Mouse (Mus musculus) CH12.LX (cell line): ENCODE results near the gene Otogl. TPM values are rescaled to one million over a fixed set of nuclear protein-coding genes. Genes with fewer than 3 reads are reported as not detected.

ENCODE experiments used
- DNase-seq: peaks from one replicate; pipeline ENCODE4 v3.0.0-alpha.2; 2013; ENCODE audit errors: extremely low read depth
- H3K27ac ChIP-seq: 2 replicates; pipeline ENCODE4 v1.5.1; 2012; ENCODE audit warnings: low read depth, mild to moderate bottlenecking, control low read depth, moderate library complexity; ENCODE audit not compliant: insufficient read depth
- H3K27me3 ChIP-seq: replicated peaks from 2 replicates; pipeline ENCODE3; 2012; ENCODE audit warnings: inconsistent platforms
- H3K36me3 ChIP-seq, 2 experiments: replicated peaks in 1 of 2; 2 replicates each; pipeline versions ENCODE3 to v1.6.1; 2012; ENCODE audit warnings: inconsistent platforms in 1 of 2, low read length in 1 of 2, mild to moderate bottlenecking in 1 of 2, mixed read lengths in 1 of 2, moderate library complexity in 1 of 2; ENCODE audit not compliant: control insufficient read depth in 1 of 2, insufficient read depth in 1 of 2
- H3K4me1 ChIP-seq, 2 experiments: 2 replicates each; pipeline ENCODE4 v1.6.1; 2012; ENCODE audit warnings: inconsistent platforms in 1 of 2, moderate library complexity in 1 of 2; ENCODE audit not compliant: insufficient read depth in 2 of 2, control insufficient read depth in 1 of 2
- H3K4me2 ChIP-seq: 2 replicates; pipeline ENCODE4 v1.6.1; 2012; ENCODE audit warnings: low read depth, mild to moderate bottlenecking, control low read depth; ENCODE audit not compliant: poor library complexity, insufficient read depth, severe bottlenecking
- H3K4me3 ChIP-seq, 3 experiments: fragments of 150-350 bp in 1 of 3; sonication (generic) in 1 of 3; replicated peaks in 1 of 3; 2 replicates each; pipeline versions ENCODE3 to v1.5.1; 2011 to 2012; ENCODE audit warnings: low read depth in 2 of 3, low read length in 2 of 3, mild to moderate bottlenecking in 2 of 3, moderate library complexity in 2 of 3, control low read depth in 1 of 3, improper control_type of control experiment in 1 of 3, inconsistent platforms in 1 of 3, mixed read lengths in 1 of 3; ENCODE audit not compliant: poor library complexity in 1 of 3
- H3K79me2 ChIP-seq: replicated peaks from 2 replicates; pipeline ENCODE4 v1.6.1; 2012; ENCODE audit warnings: mild to moderate bottlenecking, moderate library complexity; ENCODE audit not compliant: control insufficient read depth, poor library complexity, insufficient read depth, severe bottlenecking; ENCODE audit errors: extremely low read depth
- H3K9ac ChIP-seq: 2 replicates; pipeline ENCODE4 v1.6.1; 2012; ENCODE audit warnings: low read depth, mild to moderate bottlenecking, control low read depth, moderate library complexity; ENCODE audit not compliant: insufficient read depth
- H3K9me3 ChIP-seq: replicated peaks from 2 replicates; pipeline ENCODE3; 2012; ENCODE audit warnings: low read length, inconsistent platforms, mixed read lengths
- BHLHE40 ChIP-seq: IDR thresholded peaks from 2 replicates; pipeline ENCODE4 v1.6.1; 2011; ENCODE audit warnings: mild to moderate bottlenecking, low read depth, low read length, improper control_type of control experiment
- CHD1 ChIP-seq: IDR thresholded peaks from 2 replicates; pipeline ENCODE4 v1.6.1; 2012; ENCODE audit warnings: low read depth, low read length, improper control_type of control experiment, inconsistent platforms
- E2F4 ChIP-seq: IDR thresholded peaks from 2 replicates; pipeline ENCODE4 v1.6.1; 2011; ENCODE audit warnings: low read depth, low read length, improper control_type of control experiment; ENCODE audit not compliant: insufficient replicate concordance
- ELF1 ChIP-seq: IDR thresholded peaks from 2 replicates; pipeline ENCODE4 v1.6.1; 2014; ENCODE audit warnings: low read depth, mild to moderate bottlenecking, inconsistent platforms, low read length, improper control_type of control experiment
- EP300 ChIP-seq: IDR thresholded peaks from 2 replicates; pipeline ENCODE4 v1.6.1; 2011; ENCODE audit warnings: low read length, improper control_type of control experiment
- GABPA ChIP-seq: IDR thresholded peaks from 2 replicates; pipeline ENCODE4 v1.6.1; 2012; ENCODE audit warnings: low read depth, low read length, improper control_type of control experiment, inconsistent platforms; ENCODE audit not compliant: insufficient replicate concordance
- IRF4 ChIP-seq: IDR thresholded peaks from 2 replicates; pipeline ENCODE4 v1.6.1; 2014; ENCODE audit warnings: low read depth, mild to moderate bottlenecking, inconsistent platforms, low read length, improper control_type of control experiment
- JUN ChIP-seq: IDR thresholded peaks from 2 replicates; pipeline ENCODE4 v1.6.1; 2011; ENCODE audit warnings: low read depth, mild to moderate bottlenecking, low read length, improper control_type of control experiment, moderate library complexity; ENCODE audit not compliant: insufficient read depth
- JUND ChIP-seq: conservative IDR thresholded peaks from 2 replicates; pipeline ENCODE4 v1.6.1; 2011; ENCODE audit warnings: low read depth, low read length, improper control_type of control experiment
- KAT2A ChIP-seq: IDR thresholded peaks from 2 replicates; pipeline ENCODE4 v1.6.1; 2012; ENCODE audit warnings: low read length, improper control_type of control experiment, inconsistent platforms; ENCODE audit not compliant: insufficient replicate concordance
- MAFK ChIP-seq: IDR thresholded peaks from 2 replicates; pipeline ENCODE4 v1.6.1; 2011; ENCODE audit warnings: low read length, improper control_type of control experiment; ENCODE audit not compliant: insufficient replicate concordance
- MXI1 ChIP-seq: IDR thresholded peaks from 2 replicates; pipeline ENCODE4 v1.6.1; 2011; ENCODE audit warnings: mild to moderate bottlenecking, low read depth, low read length, improper control_type of control experiment
- MYC ChIP-seq: IDR thresholded peaks from 2 replicates; pipeline ENCODE4 v1.6.1; 2011; ENCODE audit warnings: low read depth, mild to moderate bottlenecking, improper control_type of control experiment, low read length
- NELFE ChIP-seq: IDR thresholded peaks from 2 replicates; pipeline ENCODE4 v1.6.1; 2011; ENCODE audit warnings: low read depth, low read length, improper control_type of control experiment
- PAX5 ChIP-seq: IDR thresholded peaks from 2 replicates; pipeline ENCODE4 v1.6.1; 2012; ENCODE audit warnings: low read length, inconsistent platforms, mixed read lengths
- POLR2A ChIP-seq: IDR thresholded peaks from 2 replicates; pipeline ENCODE4 v1.6.1; 2011; ENCODE audit warnings: low read depth, mild to moderate bottlenecking, improper control_type of control experiment, low read length
- SIN3A ChIP-seq: IDR thresholded peaks from 2 replicates; pipeline ENCODE4 v1.6.1; 2012; ENCODE audit warnings: low read length, improper control_type of control experiment, inconsistent platforms
- SMC3 ChIP-seq: IDR thresholded peaks from 2 replicates; pipeline ENCODE4 v1.6.1; 2011; ENCODE audit warnings: low read depth, low read length, improper control_type of control experiment
- TBP ChIP-seq: conservative IDR thresholded peaks from 2 replicates; pipeline ENCODE4 v1.6.1; 2011; ENCODE audit warnings: low read depth, low read length, improper control_type of control experiment
- TCF12 ChIP-seq: IDR thresholded peaks from 2 replicates; pipeline ENCODE4 v1.6.1; 2014; ENCODE audit warnings: low read depth, mild to moderate bottlenecking, inconsistent platforms, low read length, improper control_type of control experiment
- ZC3H11A ChIP-seq: IDR thresholded peaks from 2 replicates; pipeline ENCODE4 v1.6.1; 2012; ENCODE audit warnings: low read depth, mild to moderate bottlenecking, inconsistent platforms, low read length, improper control_type of control experiment
- ZKSCAN1 ChIP-seq: IDR thresholded peaks from 2 replicates; pipeline ENCODE4 v1.6.1; 2012; ENCODE audit warnings: low read depth, inconsistent platforms, low read length, improper control_type of control experiment, borderline replicate concordance
- ZNF384 ChIP-seq: IDR thresholded peaks from 2 replicates; pipeline ENCODE4 v1.6.1; 2012; ENCODE audit warnings: low read depth, low read length, improper control_type of control experiment, inconsistent platforms
- dilution Hi-C: fragments of 300-500 bp; cut with MboI; formaldehyde crosslinking; loops from 2 replicates; pipeline ENCODE4 v1.14.3; 2020; ENCODE audit warnings: low sequenced_read_pairs; ENCODE audit not compliant: extremely low pct_unique_long_range_greater_than_20kb, extremely low pct_ligation_motif_present
- in situ Hi-C: fragments of 300-500 bp; cut with MboI; formaldehyde crosslinking; loops from 3 replicates; pipeline ENCODE4 v1.14.3; 2019; ENCODE audit warnings: low sequenced_read_pairs, low pct_ligation_motif_present, low pct_unique_long_range_greater_than_20kb, mixed read lengths
- polyA plus RNA-seq: library from polyadenylated mRNA; unstranded; fragments of >175 nt; gene quantifications from 2 replicates; pipeline ENCODE4 v1.2.1, GENCODE M21; 2012; ENCODE audit warnings: low read depth; ENCODE audit not compliant: insufficient read length
- total RNA-seq, 2 experiments: library from RNA; depleted of rRNA; stranded (reverse); fragments of 300-350 nt in 1 of 2; fragments of >200 nt in 1 of 2; gene quantifications; 2 replicates each; pipeline ENCODE4 v1.2.3; 2012 to 2014

Gene Otogl
- total and polyA plus RNA-seq, 3 experiments, result 1.1 to 3.2 (median 2.1) TPM

DNA sequence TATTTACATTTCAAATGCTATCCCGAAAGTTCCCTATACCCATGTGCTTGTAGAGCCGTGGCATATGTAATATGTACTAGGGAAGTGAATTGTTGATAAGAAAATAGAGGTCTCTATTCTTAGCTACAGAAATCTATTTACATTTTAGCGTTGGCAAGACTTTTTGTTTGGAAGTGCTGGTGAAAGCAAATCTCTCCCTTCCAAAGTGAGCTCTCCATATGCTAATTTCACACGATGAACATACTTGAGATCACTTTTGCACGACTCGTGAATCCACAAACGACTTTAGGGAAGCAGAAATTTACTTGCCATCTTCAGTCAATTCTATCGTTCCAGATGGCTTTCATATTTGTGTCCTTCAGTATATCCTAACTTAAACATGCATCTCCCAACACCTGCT is 36.7 kb upstream of the Otogl start:
- in situ Hi-C loops, result loop anchor here (25.0 kb wide), 2 partner anchors 339 to 489 kb away; no protein-coding TSS in a partner anchor
- no peak overlapping the region for H3K4me3 ChIP-seq
- no peaks in the 10 kb centered on the region for H3K27me3 ChIP-seq
- dilution Hi-C loops, result no loop called here
- TF ChIP-seq MXI1 (no peak), ELF1 (no peak), JUND (no peak), GABPA (no peak), SMC3 (no peak), TCF12 (no peak), NELFE (no peak), CHD1 (no peak), TBP (no peak), JUN (no peak), POLR2A (no peak), KAT2A (no peak), MYC (no peak), SIN3A (no peak), EP300 (no peak), E2F4 (no peak), PAX5 (no peak), MAFK (no peak), ZNF384 (no peak), ZKSCAN1 (no peak)
- peaks cover 0 to 25% of the 10 kb centered on the region in 2 experiments; a peak in 2 of 4 replicates for H3K4me1 ChIP-seq
- no peak overlapping the region for H3K9ac ChIP-seq
- H3K9me3 ChIP-seq, result no peaks in the 10 kb centered on the region
- DNase-seq, result no peak
- no peaks in the 10 kb centered on the region for H3K36me3 ChIP-seq
- H3K79me2 ChIP-seq, result no peaks in the 10 kb centered on the region
- no peak overlapping the region for H3K27ac ChIP-seq
- H3K4me2 ChIP-seq, result no peak overlapping the region

DNA sequence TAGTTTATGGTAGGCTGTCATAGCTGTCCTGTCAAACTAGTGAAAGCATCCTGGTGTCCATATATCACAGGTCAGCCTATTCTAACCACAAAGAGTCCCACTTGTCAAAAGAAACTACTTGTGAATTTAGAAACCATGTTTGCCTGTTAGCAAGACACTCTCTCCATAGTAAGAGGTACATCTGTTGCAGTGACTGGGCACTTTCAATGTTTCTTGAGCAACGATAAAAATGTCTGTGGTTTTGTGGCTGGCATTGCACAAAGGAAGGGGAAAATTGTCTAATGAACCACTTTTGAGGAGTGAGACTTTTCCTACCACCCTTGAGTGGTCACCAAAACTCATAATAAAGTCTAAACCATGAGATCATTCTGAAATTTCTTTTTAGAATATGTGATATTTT is 36.1 kb upstream of the Otogl start:
- Histone ChIP-seq H3K79me2 (no peaks in the 10 kb centered on the region), H3K4me1 (peaks cover 0 to 25% of the 10 kb centered on the region in 2 experiments; a peak in 2 of 4 replicates), H3K27ac (no peak overlapping the region), H3K27me3 (no peaks in the 10 kb centered on the region), H3K4me3 (no peak overlapping the region), H3K4me2 (no peak overlapping the region), H3K9me3 (no peaks in the 10 kb centered on the region)
- DNase-seq, result no peak
- in situ Hi-C loops, result loop anchor here (25.0 kb wide), 2 partner anchors 339 to 489 kb away; no protein-coding TSS in a partner anchor
- no peak for TF ChIP-seq BHLHE40
- TF ChIP-seq MAFK, result no peak
- TF ChIP-seq SMC3, result no peak
- TF ChIP-seq PAX5, result no peak
- TF ChIP-seq TCF12, result no peak
- TF ChIP-seq ZC3H11A, result no peak
- TF ChIP-seq EP300, result 0 out of 2 replicates have a peak, but pooled peaks have one; percentile 12
- TF ChIP-seq IRF4, result no peak
- TF ChIP-seq, all 38 proteins: peak for 1
- Histone ChIP-seq H3K36me3 (no peaks in the 10 kb centered on the region), H3K9ac (no peak overlapping the region)
- dilution Hi-C loops, result no loop called here
